Mouse (Mus musculus) hindbrain, embryonic 15.5 days (tissue): ENCODE results near the gene Cds1. TPM values are rescaled to one million over a fixed set of nuclear protein-coding genes. Genes with fewer than 3 reads are reported as not detected.

Experiments used
- ATAC-seq: fragments of 200-750 bp; cut with Nextera tagmentation; 2 replicates; pipeline ENCODE4 v1.8.0; 2017; ENCODE audit warnings: low read depth, moderate number of reproducible peaks, moderate TSS enrichment; ENCODE audit not compliant: low FRiP score
- H3K27ac ChIP-seq: fragments of 300-500 bp; sonication (generic); replicated peaks from 2 replicates; pipeline ENCODE4 v1.5.1; 2015; ENCODE audit warnings: mild to moderate bottlenecking, inconsistent platforms
- H3K27me3 ChIP-seq: fragments of 300-500 bp; sonication (generic); 2 replicates; pipeline ENCODE4 v1.6.1; 2015; ENCODE audit warnings: control low read depth, inconsistent platforms
- H3K36me3 ChIP-seq: fragments of 300-500 bp; sonication (generic); 2 replicates; pipeline ENCODE4 v1.6.1; 2015; ENCODE audit warnings: control low read depth, inconsistent platforms
- H3K4me1 ChIP-seq: fragments of 300-500 bp; sonication (generic); replicated peaks from 2 replicates; pipeline ENCODE4 v1.6.1; 2015; ENCODE audit warnings: control low read depth, inconsistent platforms
- H3K4me2 ChIP-seq: fragments of 300-500 bp; sonication (generic); 2 replicates; pipeline ENCODE4 v1.6.1; 2015; ENCODE audit warnings: moderate library complexity, mild to moderate bottlenecking, inconsistent platforms
- H3K4me3 ChIP-seq: fragments of 300-500 bp; sonication (generic); 2 replicates; pipeline ENCODE4 v1.5.1; 2015; ENCODE audit warnings: mild to moderate bottlenecking, inconsistent platforms
- H3K9ac ChIP-seq: fragments of 300-500 bp; sonication (generic); 2 replicates; pipeline ENCODE4 v1.6.1; 2015; ENCODE audit warnings: inconsistent platforms
- H3K9me3 ChIP-seq: fragments of 300-500 bp; sonication (generic); 2 replicates; pipeline ENCODE4 v1.6.1; 2016; ENCODE audit warnings: control low read depth, inconsistent platforms
- WGBS: fragments of 180-500 bp; shearing (Covaris S2); methylation state at CpG from one replicate; pipeline ENCODE4 v1.1.7; 2015; 5-methylcytosine and 5-hydroxymethylcytosine counted together
- polyA plus RNA-seq: library from polyadenylated mRNA; unstranded; fragments of >200 nt; fragmentation: Nextera tagmentation; extraction: Ambion mirVana; gene quantifications from 2 replicates; pipeline ENCODE4 v1.2.1, GENCODE M21; 2015

Cds1 gene
- polyA plus RNA-seq, 1 experiment from 2014 or later, result 6.8 TPM

DNA sequence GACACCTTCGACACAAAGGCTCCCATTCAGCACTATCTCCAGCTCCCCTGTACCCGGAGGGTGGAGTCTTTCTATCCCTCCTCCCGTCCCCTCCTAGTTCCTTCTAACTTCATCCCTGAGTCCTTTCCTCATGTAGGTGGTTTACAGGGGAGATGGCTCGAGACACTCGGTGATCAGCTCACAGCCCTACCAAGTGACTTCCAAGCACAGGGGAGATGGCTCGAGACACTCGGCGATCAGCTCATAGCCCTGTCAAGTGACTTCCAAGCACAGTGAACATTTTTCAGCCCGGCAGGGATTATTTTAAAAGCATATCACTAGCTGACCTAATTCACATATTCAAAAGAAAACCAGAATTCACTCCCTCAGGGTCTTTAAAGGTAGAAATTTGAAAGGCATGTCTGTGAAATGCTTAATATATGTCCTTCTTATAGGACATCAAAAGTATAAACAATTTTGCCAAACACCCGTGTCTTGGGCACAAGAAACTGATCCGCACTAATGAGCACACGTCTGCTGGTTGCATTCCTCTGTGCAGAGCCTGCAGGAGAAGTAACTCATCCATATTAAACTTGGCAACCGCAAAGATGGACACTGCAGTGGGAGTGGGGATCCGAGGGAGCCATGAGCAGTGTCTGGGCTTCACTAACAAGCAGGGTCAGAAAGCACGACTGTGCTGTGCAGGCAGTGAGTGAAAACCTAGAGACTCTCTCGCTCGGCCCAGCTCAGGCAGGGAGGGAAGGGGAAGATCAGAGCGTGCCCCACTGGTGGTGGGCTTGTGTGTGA lies 97.0 kb downstream of the Cds1 start:
- Histone ChIP-seq H3K9me3 (no peaks in the 10 kb centered on the region), H3K27ac (no peak overlapping the region), H3K9ac (no peak overlapping the region), H3K4me1 (no peaks in the 10 kb centered on the region), H3K4me3 (no peak overlapping the region), H3K27me3 (no peaks in the 10 kb centered on the region), H3K4me2 (no peak overlapping the region), H3K36me3 (peaks cover 80% of the 10 kb centered on the region)
- no peak for ATAC-seq
- WGBS, result 90% methylated on average over 18 of the region's 18 CpGs

- H3K27ac ChIP-seq, result no peak overlapping the region
- no peaks in the 10 kb centered on the region for H3K27me3 ChIP-seq
- ATAC-seq, result no peak
- no peaks in the 10 kb centered on the region for H3K4me1 ChIP-seq
- H3K9me3 ChIP-seq, result no peaks in the 10 kb centered on the region
- H3K4me3 ChIP-seq, result no peak overlapping the region
- no peak overlapping the region for H3K4me2 ChIP-seq
- WGBS, result 90% methylated on average over 8 of the region's 8 CpGs
- peaks cover 82% of the 10 kb centered on the region for H3K36me3 ChIP-seq
- H3K9ac ChIP-seq, result no peak overlapping the region
Measured at GRCm38 (mm10) chr5:101862651-101863050, 97.7 kb downstream of the Cds1 start.

GRCm38 (mm10) chr5:101863946-101864345 lies 99.0 kb downstream of the Cds1 start:
- Histone ChIP-seq H3K9me3 (no peaks in the 10 kb centered on the region), H3K27ac (no peak overlapping the region), H3K27me3 (no peaks in the 10 kb centered on the region), H3K4me1 (no peaks in the 10 kb centered on the region), H3K4me2 (no peak overlapping the region), H3K4me3 (no peak overlapping the region), H3K9ac (no peak overlapping the region), H3K36me3 (peaks cover 86% of the 10 kb centered on the region)
- ATAC-seq, result no peak
- 94% methylated on average over 6 of the region's 6 CpGs for WGBS

DNA sequence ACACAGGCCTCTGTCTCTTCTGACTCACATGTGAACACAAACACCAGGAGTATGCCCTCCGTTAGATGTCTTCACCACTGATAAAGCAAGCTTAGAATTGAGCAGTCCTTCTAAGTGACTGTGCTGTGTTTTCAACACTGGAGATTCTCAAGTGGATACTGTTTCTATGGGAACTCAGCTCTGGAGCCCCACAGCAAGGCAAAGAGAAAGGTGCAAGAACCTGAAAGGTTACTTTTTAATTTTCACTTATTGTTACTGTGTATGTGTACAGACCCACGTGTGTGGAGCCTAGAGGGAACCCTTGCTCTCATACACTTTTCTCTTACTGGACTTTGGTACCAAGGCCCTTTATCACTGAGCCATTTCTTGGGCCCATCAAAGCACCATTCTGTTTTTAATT lies 101.8 kb downstream of the Cds1 start:
- Histone ChIP-seq H3K9ac (no peak overlapping the region), H3K4me3 (no peak overlapping the region), H3K4me1 (no peaks in the 10 kb centered on the region), H3K27ac (no peak overlapping the region), H3K9me3 (no peaks in the 10 kb centered on the region), H3K36me3 (peaks cover 92% of the 10 kb centered on the region), H3K4me2 (no peak overlapping the region), H3K27me3 (no peaks in the 10 kb centered on the region)
- ATAC-seq, result no peak
- 83% methylated on average over 2 of the region's 2 CpGs for WGBS

Other genes starting within 250 kb of the Cds1 start
- gene Nkx6-1, start 100.1 kb upstream of the Cds1 start, polyA plus RNA-seq, result 6.2 and 6.4 TPM in 2 replicates